Mouse (Mus musculus) cerebellum, adult 9-11 months (tissue): ENCODE measurements around the gene Hspb6.
A peak's percentile ranks its signal among the peaks of the same experiment; 100 is the strongest.

Experiments
- DNase-seq: peaks from one replicate; pipeline ENCODE4 v3.0.0; 2022

The Hspb6 gene

GRCm38 (mm10) chr7:30587842-30588667 is 36.1 kb downstream of the Hspb6 start:
- DNase-seq: no peak

DNA sequence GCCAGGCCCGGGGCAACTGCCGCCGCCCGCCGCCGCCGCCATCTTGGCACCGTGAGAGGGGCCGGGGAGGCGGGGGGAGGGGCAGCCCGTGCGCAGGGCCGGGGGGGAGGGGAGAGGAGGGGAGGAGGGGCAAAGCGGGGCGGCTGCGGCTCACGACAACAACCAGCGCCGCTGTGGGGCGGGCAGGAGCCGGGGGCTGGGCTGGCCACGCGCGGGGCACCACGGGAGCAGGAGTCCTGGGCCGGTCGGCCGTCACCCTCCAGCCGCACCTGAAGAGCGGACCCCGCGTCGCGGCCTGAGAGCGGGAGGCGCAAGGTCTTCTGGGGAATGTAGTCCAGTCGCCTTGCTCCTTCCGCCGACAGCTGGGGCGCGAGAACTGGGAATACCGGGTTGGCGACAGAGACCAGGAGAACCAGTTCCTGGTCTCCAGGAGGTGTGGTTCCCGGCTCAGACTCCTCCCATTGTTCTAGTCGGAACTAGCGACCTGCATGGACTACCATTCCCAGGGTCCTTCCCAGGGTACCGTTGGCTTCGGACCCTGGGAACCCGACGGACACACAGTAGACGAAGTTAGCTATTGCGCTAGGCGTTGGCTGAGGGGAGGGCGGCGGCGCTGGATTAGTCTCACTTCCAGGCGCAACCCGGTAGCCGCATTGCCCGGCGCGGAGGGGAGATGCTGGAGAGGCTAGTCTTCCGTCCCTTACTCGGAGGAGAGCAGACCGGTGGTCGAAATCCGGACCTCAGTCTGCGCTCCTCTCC is 36.9 kb downstream of the Hspb6 start, which contains the start of gene Kmt2b:
TSS of gene Kmt2b (minus strand) at position 51 of the 759 bp plus-strand sequence.
- peak; percentile 99 for DNase-seq

DNA sequence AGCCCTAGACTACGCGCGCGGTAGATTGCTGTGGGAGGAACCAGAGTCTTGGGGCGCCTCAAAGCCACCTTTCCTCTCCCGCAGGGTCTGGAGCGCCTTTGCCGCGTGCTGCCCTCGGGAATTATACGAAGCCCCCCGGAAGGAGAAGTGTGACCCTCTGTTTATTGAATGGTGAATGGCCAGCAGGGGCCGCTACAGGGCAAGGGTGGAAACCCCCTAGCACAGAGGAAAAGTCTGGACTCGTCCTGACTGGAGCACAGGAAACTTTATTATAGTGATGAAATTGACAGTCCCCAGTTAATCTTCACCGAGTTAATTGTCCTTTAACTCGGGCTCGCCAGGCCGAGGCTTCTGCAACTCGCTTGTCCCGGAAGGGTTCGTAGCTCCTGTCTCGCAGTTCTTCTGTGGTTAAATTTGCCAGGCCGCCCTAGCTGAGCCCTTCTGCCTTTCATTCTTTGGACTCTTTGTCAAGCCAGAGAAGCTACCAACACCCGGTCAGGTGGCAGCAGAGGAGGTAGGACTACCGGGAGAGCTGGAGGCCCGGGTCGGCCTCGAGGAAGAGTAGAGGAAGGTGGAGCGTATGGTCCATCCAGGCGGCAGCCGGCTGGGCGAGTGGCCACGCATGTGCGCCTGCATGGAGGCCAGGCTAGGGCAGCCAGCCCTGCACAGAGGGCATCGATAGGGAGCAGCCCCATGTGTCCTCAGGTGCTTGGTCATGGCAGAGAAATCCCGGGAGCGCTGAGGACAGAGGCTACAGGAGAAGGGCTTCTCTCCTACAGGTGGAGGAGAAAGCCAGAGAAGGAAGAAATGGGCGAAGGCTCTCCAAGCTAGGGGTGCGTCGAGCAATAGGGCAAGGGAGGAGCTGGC is 37.7 kb downstream of the Hspb6 start:
- DNase-seq: peak; percentile 84

DNA sequence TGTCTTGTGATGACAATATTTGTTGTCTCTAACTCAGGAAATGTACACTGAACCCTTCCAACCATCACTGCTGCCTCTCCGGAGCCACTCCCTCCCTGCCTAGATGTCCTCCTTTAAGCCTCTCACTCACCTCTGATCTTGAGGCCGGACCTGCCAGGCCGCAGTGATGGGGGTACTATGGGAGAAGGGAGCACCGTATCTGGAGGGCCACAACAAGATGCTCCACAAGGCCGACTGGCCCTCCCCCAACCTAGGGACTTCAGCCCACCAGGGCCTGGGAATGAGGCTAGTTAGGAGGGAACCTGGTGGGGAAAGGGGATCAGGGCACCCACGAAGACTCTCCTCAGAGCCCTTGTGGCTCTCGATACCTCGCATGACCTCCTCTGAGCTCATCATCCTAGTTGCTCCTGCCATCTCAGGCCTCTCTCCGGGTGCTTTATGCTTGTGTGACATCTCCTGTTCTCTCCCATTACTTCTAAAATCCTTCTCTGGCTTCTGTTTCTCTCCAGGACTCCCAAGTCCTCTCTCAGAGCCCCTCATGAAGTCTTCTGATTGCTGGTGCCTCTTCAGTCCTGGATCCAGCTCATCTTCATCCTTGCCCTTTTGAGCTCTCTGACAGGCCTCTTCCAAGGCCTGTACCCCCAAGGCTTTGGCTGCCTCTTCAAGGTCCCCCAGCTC is 39.1 kb downstream of the Hspb6 start:
- DNase-seq: peak; percentile 55

DNA sequence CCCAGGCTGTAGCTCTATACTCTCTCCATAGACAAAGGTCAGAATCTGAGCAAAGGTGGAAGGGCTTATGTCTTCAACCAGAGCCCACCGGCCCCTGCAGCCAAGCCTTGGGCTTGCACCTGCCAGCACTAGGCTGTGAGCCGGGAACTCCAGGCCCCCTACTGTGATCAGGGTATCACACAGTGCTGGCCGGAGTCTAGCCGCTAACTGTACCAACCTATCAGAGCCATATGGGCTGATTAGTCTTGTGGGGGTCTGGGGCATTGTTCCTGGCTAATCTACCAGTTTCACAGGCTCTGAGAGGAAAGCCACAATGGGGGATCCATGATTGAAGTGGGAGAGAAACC is 39.6 kb downstream of the Hspb6 start:
- peak; percentile 35 for DNase-seq

- DNase-seq: no peak
Observed at GRCm38 (mm10) chr7:30592772-30593423, 40.9 kb downstream of the Hspb6 start.

DNA sequence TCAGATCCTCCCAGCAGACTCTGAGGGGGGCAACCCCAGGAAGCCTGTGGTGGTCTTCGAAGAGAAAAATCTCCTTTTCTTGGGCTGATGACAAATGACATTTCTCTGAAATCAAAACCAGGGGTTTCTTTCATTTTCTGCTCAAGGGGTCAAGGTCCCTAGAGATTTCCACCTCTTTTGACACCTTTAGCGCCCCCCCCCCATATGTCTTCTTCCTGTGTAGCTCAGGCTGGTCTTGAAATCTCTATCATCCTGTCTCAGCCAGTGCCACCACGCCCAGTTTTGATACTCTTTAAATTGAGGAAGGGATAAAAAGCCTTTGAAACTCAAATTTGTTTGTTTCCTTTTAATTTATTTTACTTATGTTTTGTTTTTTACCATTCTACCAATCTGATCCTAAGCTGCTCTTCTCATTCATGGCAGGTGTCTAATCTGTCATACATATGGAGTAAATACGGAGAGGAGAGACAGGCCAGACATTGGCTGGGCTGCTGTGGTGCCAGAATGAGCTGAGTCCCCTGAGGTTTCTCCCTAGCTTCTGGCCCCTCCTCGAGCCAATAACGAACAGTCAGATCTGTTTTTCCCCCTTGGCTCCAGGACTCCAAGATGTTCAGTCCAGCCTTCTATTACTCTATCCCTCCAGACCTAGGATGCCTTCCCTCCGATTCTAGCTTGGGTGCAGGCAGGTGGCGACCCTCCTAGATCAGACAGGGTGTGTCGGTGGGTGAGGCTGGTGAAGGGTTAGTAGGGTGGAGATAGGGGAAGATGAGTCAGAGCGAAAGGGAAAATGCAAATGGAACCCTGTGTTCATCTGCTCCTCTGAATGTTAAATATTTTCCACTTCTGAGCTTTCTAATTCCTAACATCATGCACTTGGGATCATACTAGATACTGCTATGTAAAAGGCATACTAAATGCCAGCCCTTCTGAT is 41.9 kb downstream of the Hspb6 start:
- DNase-seq: no peak

- DNase-seq: no peak
Observed at GRCm38 (mm10) chr7:30594510-30595024, 42.6 kb downstream of the Hspb6 start.

DNA sequence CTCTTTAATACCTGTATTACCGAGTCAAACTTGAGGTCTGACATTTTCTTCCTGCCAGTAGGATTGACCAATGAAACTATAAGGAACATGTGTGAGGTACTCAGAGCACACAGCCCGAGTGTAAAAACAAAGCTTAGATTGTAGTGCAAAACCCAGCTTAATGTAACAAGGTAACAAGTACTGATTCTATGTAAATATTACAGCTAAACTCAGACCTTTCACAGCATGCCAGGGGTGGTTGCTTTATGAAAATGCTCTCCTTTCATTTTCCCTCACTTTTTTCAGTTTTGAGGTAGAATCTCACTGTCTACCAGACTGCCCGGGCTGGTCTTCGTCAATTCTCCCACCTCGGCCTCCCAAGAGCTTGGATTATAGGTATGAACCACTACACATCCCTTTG is 44.1 kb downstream of the Hspb6 start:
- DNase-seq: no peak

GRCm38 (mm10) chr7:30596811-30597210 is 44.8 kb downstream of the Hspb6 start:
- DNase-seq: no peak

DNA sequence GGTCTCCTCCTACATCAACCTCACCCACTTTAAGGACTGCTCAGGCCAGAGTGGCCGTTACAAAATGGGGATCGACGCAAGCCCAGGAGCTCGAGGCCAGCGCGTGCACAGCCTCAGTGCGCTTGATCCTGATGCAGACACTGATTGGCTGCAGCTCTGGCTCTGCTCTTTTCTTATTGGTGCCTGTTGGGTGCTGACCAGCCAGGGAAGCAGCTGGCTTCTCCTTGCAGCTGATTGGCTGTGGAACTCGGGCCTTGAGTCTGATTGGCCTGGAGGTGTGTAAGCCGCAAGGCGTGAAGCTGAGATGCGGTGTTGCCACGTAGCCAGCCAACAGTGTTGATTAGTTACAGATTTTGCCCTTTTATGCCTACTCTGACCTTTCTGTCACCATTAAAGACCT is 46.8 kb downstream of the Hspb6 start, which contains the start of gene Zbtb32:
TSS of gene Zbtb32 (minus strand) at position 124 of the 400 bp plus-strand sequence.
- no peak for DNase-seq

GRCm38 (mm10) chr7:30599933-30600353 is 48.0 kb downstream of the Hspb6 start:
- DNase-seq: peak; percentile 97

DNA sequence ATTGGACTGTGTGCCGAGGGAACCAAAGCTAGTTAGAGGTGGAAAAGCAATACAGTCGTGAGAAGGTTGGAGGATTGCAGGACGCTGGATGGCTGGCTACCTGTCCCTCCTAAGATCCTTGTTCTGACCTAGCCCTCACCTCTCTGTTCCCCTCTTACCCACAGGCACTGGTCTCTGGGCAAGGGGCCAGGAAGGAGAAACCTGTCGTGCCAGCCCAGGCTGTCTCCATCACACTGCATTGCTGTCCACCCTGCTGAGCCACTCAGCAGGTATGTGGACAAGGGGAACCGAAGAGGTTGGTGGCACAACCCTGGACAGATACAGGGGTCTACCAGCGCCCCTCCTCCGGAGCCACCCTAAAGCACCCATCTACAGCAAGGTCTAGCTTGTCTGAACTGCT is 48.7 kb downstream of the Hspb6 start:
- no peak for DNase-seq

GRCm38 (mm10) chr7:30602583-30602982 is 50.6 kb downstream of the Hspb6 start:
- DNase-seq: no peak

DNA sequence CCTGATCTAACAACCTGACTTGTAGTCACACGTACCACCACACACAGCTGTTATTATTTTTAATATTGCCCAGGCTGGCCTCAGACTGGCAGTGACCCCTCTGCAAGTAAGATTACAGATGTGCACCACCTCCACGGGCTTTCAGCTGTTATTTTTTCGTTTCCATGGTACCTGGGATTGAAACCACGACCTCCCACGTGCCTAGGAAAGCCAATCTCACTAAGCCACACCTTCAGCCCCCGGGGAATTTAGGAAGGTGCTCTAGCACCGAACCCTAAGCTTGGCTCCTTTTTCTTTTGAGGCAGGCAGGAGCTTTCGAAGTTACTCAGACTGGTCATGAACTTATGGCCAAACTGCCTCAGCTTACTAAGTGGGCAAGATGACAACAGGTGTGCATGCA is 52.4 kb downstream of the Hspb6 start:
- no peak for DNase-seq

DNA sequence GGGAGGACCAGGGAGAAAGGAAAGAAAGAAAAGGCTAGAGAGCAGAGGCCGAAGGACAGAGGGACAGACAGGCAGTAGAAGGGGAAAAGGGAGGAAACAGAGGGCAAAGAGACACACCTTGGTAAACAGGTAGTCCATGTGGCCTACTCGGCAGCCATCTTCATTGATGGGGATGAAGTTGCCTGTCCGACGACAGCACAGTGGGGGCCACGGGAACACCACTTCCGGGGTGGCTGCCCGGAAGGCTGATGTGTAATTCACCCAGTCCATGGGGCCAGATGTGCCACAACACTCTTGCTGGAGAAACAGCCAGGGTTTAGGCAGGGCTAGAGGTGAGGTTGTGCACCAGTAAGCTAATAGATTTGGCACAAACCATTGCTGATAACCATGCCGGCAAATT is 53.0 kb downstream of the Hspb6 start:
- no peak for DNase-seq
